Mouse (Mus musculus) cerebellum, adult 8-10 months (tissue): ENCODE data around the gene Olfr1126.
"Not testable (repeated sequence)": the region's sequence is repeated elsewhere in the genome, so short reads cannot be mapped to it uniquely, and the experiment has no call there.

ENCODE experiments used
- DNase-seq: peaks from one replicate; pipeline ENCODE4 v3.0.0; 2022

Olfr1126 gene

GRCm38 (mm10) chr2:87453662-87454061 is at the start of gene Olfr1126:
TSS of gene Olfr1126 (plus strand) at chr2:87453962.
- DNase-seq = no peak

- DNase-seq = no peak
Observed at GRCm38 (mm10) chr2:87416335-87416734, 37.4 kb upstream of the Olfr1126 start, which contains the start of gene Olfr1123. TSS of gene Olfr1123 (plus strand) at chr2:87416635.

GRCm38 (mm10) chr2:87429975-87430374 is 23.8 kb upstream of the Olfr1126 start, which contains the start of gene Olfr1124:
TSS of gene Olfr1124 (plus strand) at chr2:87430275.
- no peak for DNase-seq

GRCm38 (mm10) chr2:87437731-87438130 is 16.0 kb upstream of the Olfr1126 start:
- no peak for DNase-seq

GRCm38 (mm10) chr2:87461769-87462168 is 8.0 kb downstream of the Olfr1126 start:
- DNase-seq = no peak

- no peak for DNase-seq
Observed at GRCm38 (mm10) chr2:87480207-87480606, 26.4 kb downstream of the Olfr1126 start.

- DNase-seq = no peak
Observed at GRCm38 (mm10) chr2:87481158-87481557, 27.4 kb downstream of the Olfr1126 start.

- no peak for DNase-seq
Observed at GRCm38 (mm10) chr2:87482276-87482675, 28.5 kb downstream of the Olfr1126 start.

- DNase-seq = not testable (repeated sequence)
Observed at GRCm38 (mm10) chr2:87496993-87497392, 43.2 kb downstream of the Olfr1126 start, which contains the start of gene Pramel7. TSS of gene Pramel7 (minus strand) at chr2:87497093.

- no peak for DNase-seq
Observed at GRCm38 (mm10) chr2:87506265-87506664, 52.5 kb downstream of the Olfr1126 start, which contains the start of gene Pramel6. TSS of gene Pramel6 (plus strand) at chr2:87506565.
